Mouse (Mus musculus) erythroblast, embryonic 14.5 days (primary cell): Measurements from ENCODE around the gene 1700007K13Rik.

ENCODE experiments used
- GATA1 ChIP-seq: IDR thresholded peaks from 2 replicates; pipeline ENCODE4 v1.6.1; 2012; ENCODE audit warnings: low read length, inconsistent platforms, mixed read lengths
- TAL1 ChIP-seq: IDR thresholded peaks from 3 replicates; pipeline ENCODE4 v1.6.1; 2012; ENCODE audit warnings: low read length, inconsistent platforms, mixed read lengths

- TF ChIP-seq TAL1 (no peak), GATA1 (no peak)
Observed at GRCm38 (mm10) chr2:28435401-28435800, 30.7 kb downstream of the 1700007K13Rik start.
